ENCODE assay signal across 28 mouse cellular contexts in genomic region chr11:85780303-85780702, GRCm38 (mm10). TPM values are rescaled to one million over a fixed set of nuclear protein-coding genes. Genes with fewer than 3 reads are reported as not detected.
DNase-seq lines count a peak whose midpoint lies in the region; ATAC-seq and TF ChIP-seq lines count a peak whose summit lies in the region.
"Had no signal": no experiment of that assay in that cellular context is flagged by ENCODE, and none has a peak within 500 bp of the region (broad histone marks: within the 10 kb centered on the region; RNA-seq: fewer than 3 reads in every experiment).

No protein-coding gene starts in this region.

- H3K4me3 ChIP-seq in lung, embryonic 14.5 days (ENCODE audit: low read depth, low read length), result no peak overlapping the region
- H3K4me3 ChIP-seq in lung, adult 2 months (replicated peaks; ENCODE audit: extremely low read depth, low read depth, low read length), result no peak overlapping the region
- no peak overlapping the region for H3K4me3 ChIP-seq in lung, postnatal 0 days (ENCODE audit: low read depth, low read length)
- H3K4me3 ChIP-seq: embryonic facial prominence, embryonic 13.5 days; embryonic facial prominence, embryonic 15.5 days; erythroblast, embryonic 14.5 days; forebrain, embryonic 10.5 days; forebrain, embryonic 12.5 days had no signal

- peak; percentile 58 for DNase-seq in lung, embryonic 14.5 days
- no peak for DNase-seq in lung, adult 2 months
- DNase-seq in lung, postnatal 0 days (ENCODE audit: low spot score), result no peak
- DNase-seq in lung, postnatal 25 days (ENCODE audit: low spot score), result no peak
- peak; percentile 40 for DNase-seq in adipocyte (ENCODE audit: low spot score)
- DNase-seq: adrenal gland, adult 2 months; adrenal gland, postnatal 10 days; adrenal gland, postnatal 25 days; B cell, adult 2 months; cerebellum, adult 11 months; cerebellum, adult 18-20 months; cerebellum, adult 8-10 months; cerebellum, adult 9-11 months; cerebellum, postnatal 14 days; cerebellum, postnatal 36 days; embryo, embryonic 11 days had no signal

- no peak for TF ChIP-seq EP300 in lung, postnatal 0 days (IDR thresholded peaks at IDR 0.05)

- 43% methylated on average over 4 of the region's 4 CpGs for WGBS in lung, embryonic 14.5 days
- WGBS in lung, adult 2 months, result 64% methylated on average over 4 of the region's 4 CpGs
- 49% methylated on average over 4 of the region's 4 CpGs for WGBS in lung, postnatal 0 days

- H3K27ac ChIP-seq in lung, embryonic 14.5 days (ENCODE audit: low read depth), result peak overlapping the region; percentile 40; the same call in 1 of the 2 replicates
- H3K27ac ChIP-seq in lung, postnatal 0 days (ENCODE audit: low read length), result peak overlapping the region; percentile 51; the same call in 1 of the 2 replicates
- H3K27ac ChIP-seq: embryonic facial prominence, embryonic 13.5 days; embryonic facial prominence, embryonic 15.5 days; forebrain, embryonic 10.5 days; forebrain, embryonic 12.5 days had no signal

- no peak for ATAC-seq in lung, embryonic 14.5 days (ENCODE audit: insufficient read depth)
- ATAC-seq in lung, postnatal 0 days, result no peak
- ATAC-seq: activated CD4-positive, CD25-positive, alpha-beta regulatory T cell, adult 4 months; CD4-positive, CD25-positive, alpha-beta regulatory T cell, adult 4 months; forebrain, embryonic 14.5 days; forebrain, embryonic 16.5 days; Patski had no signal

- H3K27me3 ChIP-seq in lung, embryonic 14.5 days (ENCODE audit: insufficient read depth, low read length), result no peaks in the 10 kb centered on the region
- H3K27me3 ChIP-seq in lung, postnatal 0 days (replicated peaks; ENCODE audit: insufficient read depth, low read length), result no peaks in the 10 kb centered on the region
- H3K27me3 ChIP-seq: CH12.LX, Patski had no signal

- no peaks in the 10 kb centered on the region for H3K9me3 ChIP-seq in lung, embryonic 14.5 days (ENCODE audit: low read depth, low read length)
- H3K9me3 ChIP-seq in lung, postnatal 0 days (ENCODE audit: low read length), result no peaks in the 10 kb centered on the region
- H3K9me3 ChIP-seq: embryonic facial prominence, embryonic 13.5 days; embryonic facial prominence, embryonic 15.5 days; forebrain, embryonic 10.5 days; forebrain, embryonic 12.5 days; G1E had no signal

- H3K9ac ChIP-seq in lung, embryonic 14.5 days, result no peak overlapping the region
- H3K9ac ChIP-seq in lung, postnatal 0 days (replicated peaks; ENCODE audit: low read depth), result no peak overlapping the region
- H3K9ac ChIP-seq: embryonic facial prominence, embryonic 13.5 days; embryonic facial prominence, embryonic 15.5 days; forebrain, embryonic 12.5 days had no signal

- no peak for TF ChIP-seq CTCF in lung, embryonic 14.5 days (IDR thresholded peaks at IDR 0.05; ENCODE audit: low read depth)
- TF ChIP-seq CTCF in lung, adult 2 months (IDR thresholded peaks at IDR 0.05; ENCODE audit: insufficient read depth, low read length), result no peak
- TF ChIP-seq CTCF in lung, postnatal 0 days (IDR thresholded peaks at IDR 0.05), result no peak

- no peaks in the 10 kb centered on the region for H3K36me3 ChIP-seq in lung, embryonic 14.5 days (ENCODE audit: insufficient read depth)
- no peaks in the 10 kb centered on the region for H3K36me3 ChIP-seq in lung, postnatal 0 days (ENCODE audit: insufficient read depth, low read length)
- H3K36me3 ChIP-seq: embryonic facial prominence, embryonic 13.5 days; embryonic facial prominence, embryonic 15.5 days; forebrain, embryonic 10.5 days; forebrain, embryonic 12.5 days; G1E had no signal

- no peak overlapping the region for H3K4me2 ChIP-seq in lung, embryonic 14.5 days
- H3K4me2 ChIP-seq in lung, postnatal 0 days (replicated peaks; ENCODE audit: low read depth, low read length), result no peak overlapping the region
- H3K4me2 ChIP-seq: embryonic facial prominence, embryonic 13.5 days; embryonic facial prominence, embryonic 15.5 days; forebrain, embryonic 12.5 days had no signal

- peaks cover 31% of the 10 kb centered on the region for H3K4me1 ChIP-seq in lung, embryonic 14.5 days (ENCODE audit: insufficient read depth)
- peaks cover 9% of the 10 kb centered on the region; the same call in 1 of the 2 replicates for H3K4me1 ChIP-seq in lung, adult 2 months (ENCODE audit: control insufficient read depth, insufficient read depth, low read length)
- peaks cover 23% of the 10 kb centered on the region for H3K4me1 ChIP-seq in lung, postnatal 0 days (ENCODE audit: insufficient read depth, low read depth, low read length)

- no peak for TF ChIP-seq POLR2A in lung, adult 2 months (IDR thresholded peaks at IDR 0.05; ENCODE audit: borderline replicate concordance, extremely low read depth, low read depth, low read length)

RNA-seq across cellular contexts. Expression of gene Tbx2, which starts 52.0 kb away (rescaled TPM):
- 61.4 and 67.5 TPM in 2 replicates for polyA plus RNA-seq in lung, embryonic 14.5 days (2014; fragmentation: Nextera tagmentation; extraction: Ambion mirVana)
- polyA plus RNA-seq in lung, adult 2 months (2012; rRNA removed), result 257 and 302 TPM in 2 replicates
- polyA plus RNA-seq in lung, postnatal 0 days (2015; fragmentation: Nextera tagmentation; extraction: Ambion mirVana), result 43.6 and 49.6 TPM in 2 replicates
- polyA plus RNA-seq: CD4-positive, CD25-positive, alpha-beta regulatory T cell, adult 4 months had no signal

Comparison
In these comparisons a context has a peak if more than half of its experiments do, and no peak if none do; other contexts are left out.
1. DNase-seq: peak in lung, embryonic 14.5 days (single experiment) and adipocyte (single experiment); none in lung, adult 2 months (single experiment), lung, postnatal 0 days (single experiment) and lung, postnatal 25 days (single experiment).